Mouse (Mus musculus): Measurements from ENCODE around the gene Commd1.
A peak's percentile ranks its signal among the peaks of the same experiment; 100 is the strongest.

- TF ChIP-seq CTCF (conservative IDR thresholded peaks at IDR 0.05; ENCODE audit: insufficient read depth, insufficient read length, low read depth, low read length) (0 out of 2 replicates have a peak, but pooled peaks have one; percentile 19), POLR2A (IDR thresholded peaks at IDR 0.05; ENCODE audit: low read depth, low read length) (no peak)
Measured at GRCm38 (mm10) chr11:22850077-22850476, 132.1 kb downstream of the Commd1 start.

All from kidney, adult 2 months (tissue).